In the genomic region with DNA sequence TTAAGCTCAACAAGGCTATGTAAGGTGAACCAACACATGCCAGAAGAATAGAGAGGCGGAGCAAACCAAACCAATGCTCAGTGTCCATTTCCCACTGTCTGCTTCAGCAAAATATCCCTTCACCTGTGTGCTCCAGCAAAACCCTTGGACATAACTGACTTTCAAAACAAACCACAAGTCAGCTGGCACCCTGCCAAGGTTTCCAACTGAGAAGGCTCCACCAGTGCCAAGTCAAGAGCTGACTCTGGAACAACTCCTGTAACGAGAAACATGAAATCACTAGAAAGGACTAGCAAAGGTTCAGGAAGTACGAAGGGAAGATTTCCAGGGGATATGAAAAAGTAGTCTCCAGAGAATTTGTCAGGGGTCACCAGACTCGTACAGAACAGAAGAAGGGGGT, we compare ENCODE assay signal across 10 mouse cellular contexts. TPM values are rescaled to one million over a fixed set of nuclear protein-coding genes. Genes with fewer than 3 reads are reported as not detected.
DNase-seq lines count a peak whose midpoint lies in the region; ATAC-seq lines count a peak whose summit lies in the region.
"Had no signal": no experiment of that assay in that cellular context is flagged by ENCODE, and none has a peak within 500 bp of the region (broad histone marks: within the 10 kb centered on the region; RNA-seq: fewer than 3 reads in every experiment).

No protein-coding gene starts in this region.

- WGBS in kidney, embryonic 15.5 days: 44% methylated on average over 4 of the region's 4 CpGs

- H3K9ac ChIP-seq in kidney, embryonic 15.5 days: no peak overlapping the region
- H3K9ac ChIP-seq: midbrain, embryonic 12.5 days had no signal

- H3K27ac ChIP-seq in kidney, embryonic 15.5 days: peak overlapping the region; percentile 54; the same call in 1 of the 2 replicates
- H3K27ac ChIP-seq: midbrain, embryonic 12.5 days had no signal

- ATAC-seq in kidney, embryonic 15.5 days (replicated peaks; ENCODE audit: low FRiP score): no peak
- no peak for ATAC-seq in activated CD4-positive, CD25-positive, alpha-beta regulatory T cell, adult 4 months

- H3K4me2 ChIP-seq in kidney, embryonic 15.5 days: no peak overlapping the region
- H3K4me2 ChIP-seq: midbrain, embryonic 12.5 days had no signal

- DNase-seq in layer of hippocampus, postnatal 10 days (ENCODE audit: low spot score in 2 of 2): peak; percentile 21 to 32
- no peak for DNase-seq in layer of hippocampus, postnatal 36 days
- DNase-seq in adrenal gland, adult 18-20 months (ENCODE audit: low spot score in 2 of 2): peak; percentile 66 to 72
- DNase-seq in gastrocnemius, adult 18-20 months (ENCODE audit: low spot score): peak; percentile 72
- DNase-seq in right cerebral cortex, postnatal 10 days (ENCODE audit: low spot score in 2 of 2): peak; percentile 33 to 34
- DNase-seq in yolk sac, embryonic 10.5 days (ENCODE audit: low spot score): no peak

- H3K9me3 ChIP-seq in kidney, embryonic 15.5 days (replicated peaks): no peaks in the 10 kb centered on the region; the same call in 1 of the 2 replicates
- H3K9me3 ChIP-seq: midbrain, embryonic 12.5 days had no signal

- H3K4me1 ChIP-seq in kidney, embryonic 15.5 days: peaks cover 54% of the 10 kb centered on the region
- H3K4me1 ChIP-seq: midbrain, embryonic 12.5 days had no signal

- H3K36me3 ChIP-seq in kidney, embryonic 15.5 days: peaks cover 57% of the 10 kb centered on the region

- no peak overlapping the region for H3K4me3 ChIP-seq in kidney, embryonic 15.5 days (replicated peaks)
- H3K4me3 ChIP-seq: midbrain, embryonic 12.5 days had no signal

- no peaks in the 10 kb centered on the region for H3K27me3 ChIP-seq in kidney, embryonic 15.5 days
- H3K27me3 ChIP-seq: midbrain, embryonic 12.5 days had no signal

RNA-seq across cellular contexts. Expression of gene Plscr2, which starts 4.5 kb away (rescaled TPM):
- total RNA-seq in layer of hippocampus, postnatal 10 days (2021): 1 to 10 TPM; 1.1 to 1.2 TPM
- total RNA-seq in layer of hippocampus, postnatal 36 days (2021): 1 to 10 TPM; 2.2 to 3.3 TPM
- total RNA-seq in adrenal gland, adult 18-20 months (2021): 10 to 100 TPM; 15.5 to 18.1 TPM
- total RNA-seq in gastrocnemius, adult 18-20 months (2021): 1 to 10 TPM; 1.6 to 1.7 TPM
- 29.0 and 29.2 TPM in 2 replicates for polyA plus RNA-seq in kidney, embryonic 15.5 days (2015; fragmentation: Nextera tagmentation; extraction: Ambion mirVana)
- polyA plus RNA-seq in activated CD4-positive, CD25-positive, alpha-beta regulatory T cell, adult 4 months (2017; shearing (Covaris generic)): not detected

RNA-seq across cellular contexts. Expression of gene Plscr1, which starts 21.4 kb away (rescaled TPM):
- total RNA-seq in layer of hippocampus, postnatal 10 days (2021): 1 to 10 TPM; 1.7 to 1.8 TPM
- total RNA-seq in layer of hippocampus, postnatal 36 days (2021): 1 to 10 TPM; 1.6 to 1.7 TPM
- total RNA-seq in adrenal gland, adult 18-20 months (2021): 10 to 100 TPM in 1 of 2 experiments, 1 to 10 TPM in 1; 7.2 to 11.5 TPM
- total RNA-seq in gastrocnemius, adult 18-20 months (2021): 1 to 10 TPM in 1 of 2 experiments, under 1 TPM in 1; 0.75 to 1.3 TPM
- polyA plus RNA-seq in kidney, embryonic 15.5 days (2015; fragmentation: Nextera tagmentation; extraction: Ambion mirVana): 74.6 and 78.2 TPM in 2 replicates
- polyA plus RNA-seq in activated CD4-positive, CD25-positive, alpha-beta regulatory T cell, adult 4 months (2017; shearing (Covaris generic)): 10 to 100 TPM; 75.5 to 98.7 TPM

RNA-seq across cellular contexts. Expression of gene 1700057G04Rik, which starts 38.2 kb away (rescaled TPM):
- not detected for total RNA-seq in layer of hippocampus, postnatal 10 days (2021)
- total RNA-seq in layer of hippocampus, postnatal 36 days (2021): not detected
- not detected for total RNA-seq in adrenal gland, adult 18-20 months (2021)
- not detected for total RNA-seq in gastrocnemius, adult 18-20 months (2021)
- not detected in 2 replicates for polyA plus RNA-seq in kidney, embryonic 15.5 days (2015; fragmentation: Nextera tagmentation; extraction: Ambion mirVana)
- polyA plus RNA-seq in activated CD4-positive, CD25-positive, alpha-beta regulatory T cell, adult 4 months (2017; shearing (Covaris generic)): not detected
- total RNA-seq: hematopoietic stem cell, adult 5-6 weeks had no signal
- polyA plus RNA-seq: midbrain, embryonic 12.5 days had no signal

Comparison
In these comparisons a context has a peak if more than half of its experiments do, and no peak if none do; other contexts are left out.
1. DNase-seq: peak in layer of hippocampus, postnatal 10 days (2 of 2), adrenal gland, adult 18-20 months (2 of 2), gastrocnemius, adult 18-20 months (single experiment) and right cerebral cortex, postnatal 10 days (2 of 2); none in layer of hippocampus, postnatal 36 days (0 of 2) and yolk sac, embryonic 10.5 days (single experiment).